Mouse (Mus musculus) limb, embryonic 11.5 days (tissue): ENCODE data around the gene Borcs6. TPM values are rescaled to one million over a fixed set of nuclear protein-coding genes. Genes with fewer than 3 reads are reported as not detected.

Experiments used
- ATAC-seq: fragments of 200-750 bp; cut with Nextera tagmentation; 2 replicates; pipeline ENCODE4 v1.8.0; 2017; ENCODE audit warnings: low read depth; ENCODE audit not compliant: insufficient number of reproducible peaks, low FRiP score, low TSS enrichment
- DNase-seq: peaks from one replicate; pipeline ENCODE4 v3.0.0-alpha.2; 2015; ENCODE audit warnings: low spot score
- H3K27ac ChIP-seq: fragments of 300-500 bp; sonication (generic); replicated peaks from 2 replicates; pipeline ENCODE4 v1.5.1; 2014; ENCODE audit warnings: low read depth, mild to moderate bottlenecking, low read length
- H3K27me3 ChIP-seq: fragments of 300-500 bp; sonication (generic); 2 replicates; pipeline ENCODE4 v1.6.1; 2014; ENCODE audit warnings: mild to moderate bottlenecking, low read length, mixed read lengths; ENCODE audit not compliant: control insufficient read depth, insufficient read depth
- H3K36me3 ChIP-seq: fragments of 300-500 bp; sonication (generic); 2 replicates; pipeline ENCODE4 v1.6.1; 2014; ENCODE audit warnings: mild to moderate bottlenecking, low read length, moderate library complexity, mixed read lengths; ENCODE audit not compliant: control insufficient read depth, insufficient read depth
- H3K4me1 ChIP-seq: fragments of 300-500 bp; sonication (generic); 2 replicates; pipeline ENCODE4 v1.6.1; 2014; ENCODE audit warnings: low read length, mixed read lengths; ENCODE audit not compliant: control insufficient read depth, insufficient read depth
- H3K4me2 ChIP-seq: fragments of 300-500 bp; sonication (generic); 2 replicates; pipeline ENCODE4 v1.6.1; 2014; ENCODE audit warnings: low read depth, mild to moderate bottlenecking, moderate library complexity; ENCODE audit not compliant: severe bottlenecking
- H3K4me3 ChIP-seq: fragments of 300-500 bp; sonication (generic); 2 replicates; pipeline ENCODE4 v1.5.1; 2014; ENCODE audit warnings: low read depth, low read length
- H3K9ac ChIP-seq: fragments of 300-500 bp; sonication (generic); 2 replicates; pipeline ENCODE4 v1.6.1; 2014; ENCODE audit warnings: mild to moderate bottlenecking, low read length
- H3K9me3 ChIP-seq: fragments of 300-500 bp; sonication (generic); 2 replicates; pipeline ENCODE4 v1.6.1; 2016; ENCODE audit warnings: low read length; ENCODE audit not compliant: control insufficient read depth
- WGBS: fragments of 180-500 bp; shearing (Covaris S2); extraction: QIAGEN DNeasy Blood & Tissue Kit; methylation state at CpG from one replicate; pipeline ENCODE4 v1.1.7; 2014; 5-methylcytosine and 5-hydroxymethylcytosine counted together
- polyA plus RNA-seq: library from polyadenylated mRNA; unstranded; fragments of >200 nt; fragmentation: Nextera tagmentation; extraction: Ambion mirVana; gene quantifications from 2 replicates; pipeline ENCODE4 v1.2.1, GENCODE M21; 2014

Borcs6 gene
- polyA plus RNA-seq, 1 experiment from 2014 or later, result 7.0 TPM

DNA sequence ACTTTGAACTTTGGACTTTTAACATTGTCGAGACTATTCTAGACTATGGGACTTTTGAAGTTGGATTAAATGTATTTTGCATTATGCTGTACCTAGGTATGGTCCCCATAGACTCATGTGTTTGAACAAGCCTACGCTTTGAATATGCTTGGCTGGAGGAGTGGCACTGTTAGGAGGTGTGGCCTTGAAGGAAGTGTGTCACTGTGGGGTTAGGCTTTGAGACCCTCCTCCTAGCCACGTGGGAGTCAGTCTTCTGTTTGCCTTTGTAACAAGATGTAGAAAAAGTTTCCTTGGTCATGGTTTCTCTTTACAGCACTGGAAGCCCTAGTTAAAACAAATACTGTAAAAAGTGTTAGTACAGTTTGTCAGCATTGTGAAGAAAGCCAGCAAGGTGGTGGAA is 5.7 kb upstream of the Borcs6 start:
- no peak for ATAC-seq

DNA sequence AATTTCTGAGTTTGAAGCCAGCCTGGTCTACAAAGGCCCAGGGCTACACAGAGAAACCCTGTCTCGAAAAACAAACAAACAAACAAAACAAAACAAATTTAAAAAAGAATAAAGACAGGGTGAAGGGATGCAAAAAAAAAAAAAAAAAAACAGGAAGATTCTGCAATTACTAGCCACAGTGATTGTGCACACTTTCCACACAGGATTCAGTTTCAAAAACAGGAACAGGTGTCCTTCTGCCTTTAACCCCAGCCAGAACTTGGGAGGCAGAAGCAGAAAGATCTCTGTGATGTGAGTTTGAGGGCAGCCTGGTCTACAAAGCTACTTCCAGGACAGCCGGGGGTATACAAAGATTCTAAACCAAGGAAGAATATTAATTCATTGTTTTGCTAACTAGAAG is 1.3 kb upstream of the Borcs6 start:
- Histone ChIP-seq H3K9me3 (no peaks in the 10 kb centered on the region), H3K27me3 (no peaks in the 10 kb centered on the region), H3K4me1 (peaks cover 19% of the 10 kb centered on the region), H3K4me3 (peak overlapping the region; percentile 95), H3K27ac (no peak overlapping the region), H3K36me3 (no peaks in the 10 kb centered on the region), H3K9ac (peak overlapping the region; percentile 78; the same call in 1 of the 2 replicates), H3K4me2 (peak overlapping the region; percentile 96; the same call in 1 of the 2 replicates)
- WGBS, result 81% methylated on average over 2 of the region's 2 CpGs
- ATAC-seq (no peak), DNase-seq (no peak)

More for the DNA sequence above, 5.7 kb upstream of the Borcs6 start:
- Histone ChIP-seq H3K4me1 (peaks cover 6% of the 10 kb centered on the region; the same call in 1 of the 2 replicates), H3K4me2 (no peak overlapping the region), H3K27me3 (no peaks in the 10 kb centered on the region), H3K27ac (no peak overlapping the region), H3K4me3 (no peak overlapping the region), H3K9me3 (no peaks in the 10 kb centered on the region), H3K36me3 (peaks cover 15% of the 10 kb centered on the region; the same call in 1 of the 2 replicates), H3K9ac (no peak overlapping the region)
- WGBS, result 77% methylated on average over 3 of the region's 3 CpGs
- no peak for DNase-seq

- ATAC-seq (no peak), DNase-seq (no peak)
- Histone ChIP-seq H3K4me3 (peak overlapping the region; percentile 95), H3K9me3 (no peaks in the 10 kb centered on the region), H3K4me1 (peaks cover 19% of the 10 kb centered on the region), H3K9ac (peak overlapping the region; percentile 78), H3K27ac (no peak overlapping the region; the same call in 1 of the 2 replicates), H3K27me3 (no peaks in the 10 kb centered on the region), H3K4me2 (peak overlapping the region; percentile 96), H3K36me3 (no peaks in the 10 kb centered on the region)
- 2% methylated on average over 19 of the region's 19 CpGs for WGBS
Observed at GRCm38 (mm10) chr11:69058729-69059356, 674 bp upstream of the Borcs6 start.

- peak overlapping the region; percentile 96 for H3K4me2 ChIP-seq
- peak overlapping the region; percentile 95 for H3K4me3 ChIP-seq
- no peaks in the 10 kb centered on the region for H3K36me3 ChIP-seq
- DNase-seq, result peak; percentile 63
- peak overlapping the region; percentile 78 for H3K9ac ChIP-seq
- no peaks in the 10 kb centered on the region for H3K9me3 ChIP-seq
- no peaks in the 10 kb centered on the region for H3K27me3 ChIP-seq
- 0 out of 2 replicates have a peak, but pooled peaks have one; percentile 1 for ATAC-seq
- WGBS, result under 1% methylated on average over 49 of the region's 49 CpGs
- H3K27ac ChIP-seq, result peak overlapping the region; percentile 59; the same call in 1 of the 2 replicates
- peaks cover 26% of the 10 kb centered on the region for H3K4me1 ChIP-seq
Observed at GRCm38 (mm10) chr11:69059975-69060411, 476 bp downstream of the Borcs6 start.

GRCm38 (mm10) chr11:69060448-69061254 is 1.1 kb downstream of the Borcs6 start:
- no peaks in the 10 kb centered on the region for H3K27me3 ChIP-seq
- H3K9me3 ChIP-seq, result no peaks in the 10 kb centered on the region
- DNase-seq, result peak; percentile 45
- ATAC-seq, result no peak
- WGBS, result under 1% methylated on average over 40 of the region's 40 CpGs
- H3K9ac ChIP-seq, result peak overlapping the region; percentile 78
- peak overlapping the region; percentile 96 for H3K4me2 ChIP-seq
- no peaks in the 10 kb centered on the region for H3K36me3 ChIP-seq
- H3K4me3 ChIP-seq, result peak overlapping the region; percentile 95
- H3K27ac ChIP-seq, result no peak overlapping the region
- peaks cover 26% of the 10 kb centered on the region for H3K4me1 ChIP-seq

- H3K4me2 ChIP-seq, result peak overlapping the region; percentile 96
- H3K27me3 ChIP-seq, result no peaks in the 10 kb centered on the region
- no peak overlapping the region for H3K27ac ChIP-seq
- peaks cover 30% of the 10 kb centered on the region for H3K4me1 ChIP-seq
- 6% methylated on average over 17 of the region's 17 CpGs for WGBS
- no peak for ATAC-seq
- peak overlapping the region; percentile 78 for H3K9ac ChIP-seq
- H3K9me3 ChIP-seq, result no peaks in the 10 kb centered on the region
- H3K4me3 ChIP-seq, result peak overlapping the region; percentile 95
- DNase-seq, result no peak
- H3K36me3 ChIP-seq, result no peaks in the 10 kb centered on the region
Observed at GRCm38 (mm10) chr11:69061255-69061912, 1.9 kb downstream of the Borcs6 start.

GRCm38 (mm10) chr11:69062194-69062760 is 2.8 kb downstream of the Borcs6 start:
- H3K36me3 ChIP-seq, result no peaks in the 10 kb centered on the region
- no peaks in the 10 kb centered on the region for H3K27me3 ChIP-seq
- DNase-seq, result peak; percentile 85
- ATAC-seq, result no peak
- H3K9ac ChIP-seq, result no peak overlapping the region
- H3K4me1 ChIP-seq, result peaks cover 33% of the 10 kb centered on the region
- H3K9me3 ChIP-seq, result no peaks in the 10 kb centered on the region
- H3K4me2 ChIP-seq, result peak overlapping the region; percentile 96; the same call in 1 of the 2 replicates
- H3K27ac ChIP-seq, result no peak overlapping the region
- under 1% methylated on average over 17 of the region's 17 CpGs for WGBS
- peak overlapping the region; percentile 28 for H3K4me3 ChIP-seq

- H3K4me1 ChIP-seq, result peaks cover 33% of the 10 kb centered on the region
- no peaks in the 10 kb centered on the region for H3K27me3 ChIP-seq
- peak; percentile 65 for ATAC-seq
- H3K4me3 ChIP-seq, result peak overlapping the region; percentile 72
- no peaks in the 10 kb centered on the region for H3K9me3 ChIP-seq
- no peak overlapping the region for H3K9ac ChIP-seq
- peak; percentile 99 for DNase-seq
- no peaks in the 10 kb centered on the region for H3K36me3 ChIP-seq
- WGBS, result under 1% methylated on average over 19 of the region's 19 CpGs
- peak overlapping the region; percentile 68 for H3K4me2 ChIP-seq
- H3K27ac ChIP-seq, result no peak overlapping the region; the same call in 1 of the 2 replicates
Observed at GRCm38 (mm10) chr11:69062761-69063224, 3.3 kb downstream of the Borcs6 start.
